Mouse (Mus musculus): ENCODE data around the gene Slc6a6. TPM values are rescaled to one million over a fixed set of nuclear protein-coding genes. Genes with fewer than 3 reads are reported as not detected.

Gene Slc6a6
- polyA plus RNA-seq, 1 experiment from 2014 or later: 59.5 TPM

- Histone ChIP-seq H3K9me3 (replicated peaks; ENCODE audit: control insufficient read depth, low read length) (no peaks in the 10 kb centered on the region), H3K27ac (ENCODE audit: low read length) (peak overlapping the region; percentile 39), H3K4me3 (replicated peaks; ENCODE audit: low read length) (no peak overlapping the region), H3K36me3 (ENCODE audit: control insufficient read depth, insufficient read depth, low read length) (no peaks in the 10 kb centered on the region), H3K4me2 (ENCODE audit: low read depth, low read length) (peak overlapping the region; percentile 3; the same call in 1 of the 2 replicates), H3K4me1 (ENCODE audit: control insufficient read depth, insufficient read depth, low read length) (peaks cover 44% of the 10 kb centered on the region), H3K27me3 (ENCODE audit: control insufficient read depth, insufficient read depth, low read length) (no peaks in the 10 kb centered on the region), H3K9ac (ENCODE audit: low read length) (no peak overlapping the region)
- no peak for ATAC-seq (ENCODE audit: insufficient read depth, low FRiP score)
- WGBS: 59% methylated on average over 7 of the region's 7 CpGs
These were observed 6.4 kb downstream of the Slc6a6 start for GRCm38 (mm10) chr6:91690222-91690621.

- no peaks in the 10 kb centered on the region for H3K36me3 ChIP-seq (ENCODE audit: control insufficient read depth, insufficient read depth, low read length)
- peaks cover 41% of the 10 kb centered on the region for H3K4me1 ChIP-seq (ENCODE audit: control insufficient read depth, insufficient read depth, low read length)
- no peak overlapping the region for H3K9ac ChIP-seq (ENCODE audit: low read length)
- peak; percentile 48 for ATAC-seq (ENCODE audit: insufficient read depth, low FRiP score)
- no peaks in the 10 kb centered on the region for H3K9me3 ChIP-seq (replicated peaks; ENCODE audit: control insufficient read depth, low read length)
- H3K27me3 ChIP-seq (ENCODE audit: control insufficient read depth, insufficient read depth, low read length): no peaks in the 10 kb centered on the region
- WGBS: 79% methylated on average over 7 of the region's 7 CpGs
- peak overlapping the region; percentile 3; the same call in 1 of the 2 replicates for H3K4me2 ChIP-seq (ENCODE audit: low read depth, low read length)
- no peak overlapping the region for H3K4me3 ChIP-seq (replicated peaks; ENCODE audit: low read length)
- H3K27ac ChIP-seq (ENCODE audit: low read length): peak overlapping the region; percentile 39
These were observed 6.8 kb downstream of the Slc6a6 start for GRCm38 (mm10) chr6:91690646-91691045.

- Histone ChIP-seq H3K4me3 (replicated peaks; ENCODE audit: low read length) (no peak overlapping the region), H3K4me1 (ENCODE audit: control insufficient read depth, insufficient read depth, low read length) (peaks cover 34% of the 10 kb centered on the region), H3K9ac (ENCODE audit: low read length) (no peak overlapping the region), H3K9me3 (replicated peaks; ENCODE audit: control insufficient read depth, low read length) (no peaks in the 10 kb centered on the region), H3K27me3 (ENCODE audit: control insufficient read depth, insufficient read depth, low read length) (no peaks in the 10 kb centered on the region), H3K27ac (ENCODE audit: low read length) (no peak overlapping the region), H3K36me3 (ENCODE audit: control insufficient read depth, insufficient read depth, low read length) (no peaks in the 10 kb centered on the region), H3K4me2 (ENCODE audit: low read depth, low read length) (no peak overlapping the region)
- ATAC-seq (ENCODE audit: insufficient read depth, low FRiP score): no peak
- 86% methylated on average over 4 of the region's 4 CpGs for WGBS
These were observed 7.7 kb downstream of the Slc6a6 start for GRCm38 (mm10) chr6:91691576-91691975.

GRCm38 (mm10) chr6:91693301-91693886 is 9.5 kb downstream of the Slc6a6 start:
- Histone ChIP-seq H3K4me2 (ENCODE audit: low read depth, low read length) (no peak overlapping the region), H3K4me3 (replicated peaks; ENCODE audit: low read length) (no peak overlapping the region), H3K9me3 (replicated peaks; ENCODE audit: control insufficient read depth, low read length) (no peaks in the 10 kb centered on the region), H3K27me3 (ENCODE audit: control insufficient read depth, insufficient read depth, low read length) (no peaks in the 10 kb centered on the region), H3K27ac (ENCODE audit: low read length) (no peak overlapping the region), H3K4me1 (ENCODE audit: control insufficient read depth, insufficient read depth, low read length) (peaks cover 25% of the 10 kb centered on the region), H3K36me3 (ENCODE audit: control insufficient read depth, insufficient read depth, low read length) (no peaks in the 10 kb centered on the region), H3K9ac (ENCODE audit: low read length) (no peak overlapping the region)
- no peak for ATAC-seq (ENCODE audit: insufficient read depth, low FRiP score)
- 69% methylated on average over 17 of the region's 17 CpGs for WGBS

- Histone ChIP-seq H3K4me3 (replicated peaks; ENCODE audit: low read length) (no peak overlapping the region), H3K27me3 (ENCODE audit: control insufficient read depth, insufficient read depth, low read length) (no peaks in the 10 kb centered on the region), H3K4me1 (ENCODE audit: control insufficient read depth, insufficient read depth, low read length) (peaks cover 22% of the 10 kb centered on the region), H3K9me3 (replicated peaks; ENCODE audit: control insufficient read depth, low read length) (no peaks in the 10 kb centered on the region), H3K36me3 (ENCODE audit: control insufficient read depth, insufficient read depth, low read length) (no peaks in the 10 kb centered on the region), H3K27ac (ENCODE audit: low read length) (no peak overlapping the region), H3K4me2 (ENCODE audit: low read depth, low read length) (no peak overlapping the region), H3K9ac (ENCODE audit: low read length) (no peak overlapping the region)
- no peak for ATAC-seq (ENCODE audit: insufficient read depth, low FRiP score)
- 82% methylated on average over 7 of the region's 7 CpGs for WGBS
These were observed 10.8 kb downstream of the Slc6a6 start for GRCm38 (mm10) chr6:91694610-91695009.

- no peak overlapping the region for H3K4me3 ChIP-seq (replicated peaks; ENCODE audit: low read length)
- no peak overlapping the region for H3K4me2 ChIP-seq (ENCODE audit: low read depth, low read length)
- no peaks in the 10 kb centered on the region for H3K9me3 ChIP-seq (replicated peaks; ENCODE audit: control insufficient read depth, low read length)
- 67% methylated on average over 1 of the region's 1 CpGs for WGBS
- H3K4me1 ChIP-seq (ENCODE audit: control insufficient read depth, insufficient read depth, low read length): peaks cover 20% of the 10 kb centered on the region
- ATAC-seq (ENCODE audit: insufficient read depth, low FRiP score): 0 out of 2 replicates have a peak, but pooled peaks have one; percentile 23
- H3K27ac ChIP-seq (ENCODE audit: low read length): peak overlapping the region; percentile 11; the same call in 1 of the 2 replicates
- no peaks in the 10 kb centered on the region for H3K27me3 ChIP-seq (ENCODE audit: control insufficient read depth, insufficient read depth, low read length)
- H3K36me3 ChIP-seq (ENCODE audit: control insufficient read depth, insufficient read depth, low read length): peaks cover 3% of the 10 kb centered on the region; the same call in 1 of the 2 replicates
- no peak overlapping the region for H3K9ac ChIP-seq (ENCODE audit: low read length)
These were observed 15.0 kb downstream of the Slc6a6 start for GRCm38 (mm10) chr6:91698831-91699230.

GRCm38 (mm10) chr6:91699482-91700200 is 15.8 kb downstream of the Slc6a6 start:
- WGBS: 58% methylated on average over 4 of the region's 4 CpGs
- Histone ChIP-seq H3K9ac (ENCODE audit: low read length) (no peak overlapping the region), H3K4me3 (replicated peaks; ENCODE audit: low read length) (no peak overlapping the region), H3K4me2 (ENCODE audit: low read depth, low read length) (no peak overlapping the region), H3K27me3 (ENCODE audit: control insufficient read depth, insufficient read depth, low read length) (no peaks in the 10 kb centered on the region), H3K27ac (ENCODE audit: low read length) (peak overlapping the region; percentile 11; the same call in 1 of the 2 replicates), H3K4me1 (ENCODE audit: control insufficient read depth, insufficient read depth, low read length) (peaks cover 20% of the 10 kb centered on the region), H3K9me3 (replicated peaks; ENCODE audit: control insufficient read depth, low read length) (no peaks in the 10 kb centered on the region), H3K36me3 (ENCODE audit: control insufficient read depth, insufficient read depth, low read length) (peaks cover 7% of the 10 kb centered on the region; the same call in 1 of the 2 replicates)
- ATAC-seq (ENCODE audit: insufficient read depth, low FRiP score): no peak

- 72% methylated on average over 11 of the region's 11 CpGs for WGBS
- no peak overlapping the region for H3K4me3 ChIP-seq (replicated peaks; ENCODE audit: low read length)
- peak; percentile 28; the same call in 1 of the 2 replicates for ATAC-seq (ENCODE audit: insufficient read depth, low FRiP score)
- H3K9ac ChIP-seq (ENCODE audit: low read length): no peak overlapping the region
- no peak overlapping the region for H3K4me2 ChIP-seq (ENCODE audit: low read depth, low read length)
- H3K27ac ChIP-seq (ENCODE audit: low read length): peak overlapping the region; percentile 45
- peaks cover 22% of the 10 kb centered on the region for H3K4me1 ChIP-seq (ENCODE audit: control insufficient read depth, insufficient read depth, low read length)
- peaks cover 7% of the 10 kb centered on the region; the same call in 1 of the 2 replicates for H3K36me3 ChIP-seq (ENCODE audit: control insufficient read depth, insufficient read depth, low read length)
- no peaks in the 10 kb centered on the region for H3K27me3 ChIP-seq (ENCODE audit: control insufficient read depth, insufficient read depth, low read length)
- no peaks in the 10 kb centered on the region for H3K9me3 ChIP-seq (replicated peaks; ENCODE audit: control insufficient read depth, low read length)
These were observed 17.2 kb downstream of the Slc6a6 start for GRCm38 (mm10) chr6:91700823-91701621.

GRCm38 (mm10) chr6:91703459-91703858 is 19.6 kb downstream of the Slc6a6 start:
- H3K36me3 ChIP-seq (ENCODE audit: control insufficient read depth, insufficient read depth, low read length): peaks cover 11% of the 10 kb centered on the region; the same call in 1 of the 2 replicates
- no peak overlapping the region for H3K9ac ChIP-seq (ENCODE audit: low read length)
- no peaks in the 10 kb centered on the region for H3K27me3 ChIP-seq (ENCODE audit: control insufficient read depth, insufficient read depth, low read length)
- no peak overlapping the region for H3K4me2 ChIP-seq (ENCODE audit: low read depth, low read length)
- peaks cover 30% of the 10 kb centered on the region for H3K4me1 ChIP-seq (ENCODE audit: control insufficient read depth, insufficient read depth, low read length)
- WGBS: 94% methylated on average over 2 of the region's 2 CpGs
- H3K27ac ChIP-seq (ENCODE audit: low read length): no peak overlapping the region
- no peak overlapping the region for H3K4me3 ChIP-seq (replicated peaks; ENCODE audit: low read length)
- no peaks in the 10 kb centered on the region for H3K9me3 ChIP-seq (replicated peaks; ENCODE audit: control insufficient read depth, low read length)
- ATAC-seq (ENCODE audit: insufficient read depth, low FRiP score): no peak

Data from stomach, embryonic 16.5 days (tissue).